Mouse (Mus musculus) midbrain, embryonic 14.5 days (tissue): Measurements from ENCODE around the gene Mok. TPM values are rescaled to one million over a fixed set of nuclear protein-coding genes. Genes with fewer than 3 reads are reported as not detected.

ENCODE experiments used
- ATAC-seq: fragments of 200-750 bp; cut with Nextera tagmentation; 2 replicates; pipeline ENCODE4 v1.8.0; 2017; ENCODE audit warnings: moderate number of reproducible peaks, moderate library complexity; ENCODE audit not compliant: low FRiP score, low TSS enrichment
- DNase-seq: peaks from one replicate; pipeline ENCODE4 v3.0.0-alpha.2; 2015
- H3K27ac ChIP-seq: fragments of 300-500 bp; sonication (generic); replicated peaks from 2 replicates; pipeline ENCODE4 v1.5.1; 2014; ENCODE audit warnings: mild to moderate bottlenecking, low read depth, low read length, moderate library complexity
- H3K27me3 ChIP-seq: fragments of 300-500 bp; sonication (generic); 2 replicates; pipeline ENCODE4 v1.6.1; 2014; ENCODE audit warnings: low read length, control low read depth, mixed read lengths; ENCODE audit not compliant: control insufficient read depth, insufficient read depth
- H3K36me3 ChIP-seq: fragments of 300-500 bp; sonication (generic); 2 replicates; pipeline ENCODE4 v1.6.1; 2014; ENCODE audit warnings: low read length, control low read depth; ENCODE audit not compliant: control insufficient read depth, insufficient read depth
- H3K4me1 ChIP-seq: fragments of 300-500 bp; sonication (generic); 2 replicates; pipeline ENCODE4 v1.6.1; 2014; ENCODE audit warnings: mild to moderate bottlenecking, antibody characterized with exemption, low read length, control low read depth; ENCODE audit not compliant: control insufficient read depth, insufficient read depth
- H3K4me2 ChIP-seq: fragments of 300-500 bp; sonication (generic); 2 replicates; pipeline ENCODE4 v1.6.1; 2014; ENCODE audit warnings: mild to moderate bottlenecking, low read length, moderate library complexity
- H3K4me3 ChIP-seq: fragments of 300-500 bp; sonication (generic); replicated peaks from 2 replicates; pipeline ENCODE4 v1.5.1; 2014; ENCODE audit warnings: low read depth, low read length
- H3K9ac ChIP-seq: fragments of 300-500 bp; sonication (generic); replicated peaks from 2 replicates; pipeline ENCODE4 v1.6.1; 2014; ENCODE audit warnings: mild to moderate bottlenecking, low read length, moderate library complexity
- H3K9me3 ChIP-seq: fragments of 300-500 bp; sonication (generic); 2 replicates; pipeline ENCODE4 v1.6.1; 2016; ENCODE audit warnings: low read length, control low read depth, mixed read lengths; ENCODE audit not compliant: control insufficient read depth
- WGBS: fragments of 180-500 bp; shearing (Covaris S2); extraction: QIAGEN DNeasy Blood & Tissue Kit; methylation state at CpG from one replicate; pipeline ENCODE4 v1.1.7; 2014; 5-methylcytosine and 5-hydroxymethylcytosine counted together
- polyA plus RNA-seq: library from polyadenylated mRNA; unstranded; fragments of >200 nt; fragmentation: Nextera tagmentation; extraction: Ambion mirVana; gene quantifications from 2 replicates; pipeline ENCODE4 v1.2.1, GENCODE M21; 2014

The Mok gene
- polyA plus RNA-seq, 1 experiment from 2014 or later: 15.9 TPM

GRCm38 (mm10) chr12:110851923-110852322, 11.2 kb upstream of the Mok start:
- DNase-seq: no peak
- Histone ChIP-seq H3K4me2 (no peak overlapping the region), H3K27me3 (no peaks in the 10 kb centered on the region), H3K9ac (no peak overlapping the region), H3K36me3 (peaks cover 12% of the 10 kb centered on the region), H3K27ac (no peak overlapping the region), H3K4me3 (no peak overlapping the region), H3K9me3 (no peaks in the 10 kb centered on the region), H3K4me1 (peaks cover 12% of the 10 kb centered on the region; the same call in 1 of the 2 replicates)
- 91% methylated on average over 1 of the region's 1 CpGs for WGBS
- no peak for ATAC-seq

DNA sequence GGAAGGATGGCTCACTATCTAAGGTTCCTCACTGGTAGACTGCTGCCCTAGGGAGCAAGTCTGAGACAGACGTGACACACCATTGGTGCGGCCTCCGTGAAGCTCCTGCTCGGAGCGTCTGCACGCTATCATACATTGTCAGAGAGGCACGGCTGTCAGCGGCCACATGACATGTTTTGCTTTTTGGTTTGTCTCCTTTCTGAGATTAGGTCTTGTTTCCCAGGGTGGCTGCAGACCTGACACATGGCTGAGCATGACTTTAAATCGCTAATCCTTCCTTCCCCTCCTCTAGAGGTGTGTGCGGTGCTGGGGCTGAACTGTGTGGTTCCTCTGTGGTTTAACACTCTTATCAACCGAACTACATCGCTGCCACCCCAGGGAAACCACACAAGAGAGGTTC, 10.7 kb upstream of the Mok start:
- 82% methylated on average over 12 of the region's 12 CpGs for WGBS
- no peaks in the 10 kb centered on the region for H3K9me3 ChIP-seq
- H3K4me3 ChIP-seq: no peak overlapping the region
- DNase-seq: no peak
- H3K4me1 ChIP-seq: peaks cover 12% of the 10 kb centered on the region; the same call in 1 of the 2 replicates
- H3K27me3 ChIP-seq: peaks cover under 1% of the 10 kb centered on the region; the same call in 1 of the 2 replicates
- H3K9ac ChIP-seq: no peak overlapping the region; the same call in 1 of the 2 replicates
- no peak overlapping the region for H3K27ac ChIP-seq
- no peak overlapping the region; the same call in 1 of the 2 replicates for H3K4me2 ChIP-seq
- ATAC-seq: no peak
- H3K36me3 ChIP-seq: peaks cover 11% of the 10 kb centered on the region

DNA sequence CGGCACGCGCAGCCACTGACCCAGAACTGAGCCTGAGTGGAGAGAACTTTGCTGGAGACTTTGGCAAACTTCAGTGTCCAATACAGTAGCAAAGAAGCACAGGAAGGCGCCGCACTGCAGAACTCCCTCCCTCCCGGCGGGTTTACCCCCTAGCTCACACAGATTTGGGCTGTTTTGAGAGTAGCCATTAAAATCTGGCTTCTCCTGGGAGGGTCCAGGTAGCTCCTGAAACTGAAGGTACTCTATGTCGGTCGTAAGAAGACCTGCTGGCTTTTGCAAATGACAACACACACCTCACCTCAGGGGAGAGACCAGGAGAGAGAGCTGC, 10.2 kb upstream of the Mok start:
- Histone ChIP-seq H3K27ac (no peak overlapping the region), H3K4me3 (peak overlapping the region; percentile 79), H3K36me3 (peaks cover 6% of the 10 kb centered on the region), H3K4me1 (peaks cover 12% of the 10 kb centered on the region; the same call in 1 of the 2 replicates), H3K4me2 (peak overlapping the region; percentile 73), H3K27me3 (peaks cover 5% of the 10 kb centered on the region), H3K9ac (peak overlapping the region; percentile 90; the same call in 1 of the 2 replicates), H3K9me3 (no peaks in the 10 kb centered on the region)
- DNase-seq: no peak
- ATAC-seq: no peak
- 17% methylated on average over 9 of the region's 9 CpGs for WGBS

DNA sequence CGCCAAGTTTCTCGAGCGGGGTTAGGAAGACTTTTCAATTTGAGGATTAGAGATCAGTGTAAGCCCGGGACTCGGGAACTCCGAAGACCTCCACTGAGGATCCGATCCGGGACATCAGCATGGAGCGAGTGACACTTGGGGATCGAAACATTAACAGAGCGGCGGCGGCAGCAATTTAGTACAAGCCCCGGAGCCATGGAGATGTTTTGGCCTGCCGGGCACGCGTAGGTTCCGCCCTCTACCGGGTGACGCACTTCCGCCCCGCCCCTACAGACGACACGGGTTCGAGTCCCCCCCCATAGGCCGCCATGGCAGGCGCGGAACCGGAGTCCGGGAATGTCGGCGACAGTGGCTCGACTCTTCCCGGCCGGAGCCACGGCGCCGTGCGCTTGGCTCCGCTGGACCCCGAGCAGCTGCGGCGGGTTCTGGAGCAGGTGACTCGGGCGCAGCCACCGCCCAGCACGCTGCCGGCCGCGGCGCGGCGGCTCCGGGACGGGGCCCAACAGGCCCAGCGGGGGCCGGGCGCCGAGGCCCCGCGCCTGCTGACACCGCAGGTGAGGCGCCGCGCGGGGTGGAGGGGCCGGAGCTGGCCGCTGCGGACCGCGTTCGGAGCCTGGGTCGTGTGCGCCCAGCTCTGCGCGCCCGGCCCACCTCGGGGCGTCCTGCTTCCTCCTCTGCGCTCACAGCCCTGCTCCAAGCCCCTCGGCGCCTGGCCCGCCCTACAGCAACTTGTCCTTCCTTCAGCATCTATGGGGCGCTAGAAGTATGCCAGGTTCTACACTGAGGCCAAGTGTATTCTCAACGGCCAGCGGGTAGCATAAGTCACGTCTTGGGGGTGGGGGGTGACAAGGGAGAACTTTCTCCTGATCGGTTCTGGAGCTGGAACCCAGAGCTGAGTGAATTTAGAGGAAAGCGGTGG, 9.5 kb upstream of the Mok start, which contains the start of gene Zfp839:
TSS of gene Zfp839 (plus strand) at position 244 of the 919 bp plus-strand sequence.
- peak; percentile 88 for DNase-seq
- Histone ChIP-seq H3K4me1 (peaks cover 12% of the 10 kb centered on the region; the same call in 1 of the 2 replicates), H3K36me3 (no peaks in the 10 kb centered on the region; the same call in 1 of the 2 replicates), H3K4me2 (peak within 1 kb of the TSS; percentile 73), H3K27ac (peak within 1 kb of the TSS; percentile 61), H3K9ac (peak within 1 kb of the TSS; percentile 90), H3K9me3 (no peaks in the 10 kb centered on the region), H3K27me3 (peaks cover 12% of the 10 kb centered on the region), H3K4me3 (peak within 1 kb of the TSS; percentile 79)
- under 1% methylated on average over 89 of the region's 89 CpGs for WGBS
- peak; percentile 86 for ATAC-seq

GRCm38 (mm10) chr12:110846191-110846765, 5.5 kb upstream of the Mok start:
- Histone ChIP-seq H3K4me2 (peak overlapping the region; percentile 53), H3K27me3 (peaks cover 26% of the 10 kb centered on the region), H3K9me3 (no peaks in the 10 kb centered on the region), H3K36me3 (no peaks in the 10 kb centered on the region), H3K4me1 (peaks cover 12% of the 10 kb centered on the region; the same call in 1 of the 2 replicates), H3K9ac (peak overlapping the region; percentile 26), H3K4me3 (peak overlapping the region; percentile 35), H3K27ac (no peak overlapping the region)
- DNase-seq: no peak
- ATAC-seq: no peak
- WGBS: 68% methylated on average over 6 of the region's 6 CpGs

DNA sequence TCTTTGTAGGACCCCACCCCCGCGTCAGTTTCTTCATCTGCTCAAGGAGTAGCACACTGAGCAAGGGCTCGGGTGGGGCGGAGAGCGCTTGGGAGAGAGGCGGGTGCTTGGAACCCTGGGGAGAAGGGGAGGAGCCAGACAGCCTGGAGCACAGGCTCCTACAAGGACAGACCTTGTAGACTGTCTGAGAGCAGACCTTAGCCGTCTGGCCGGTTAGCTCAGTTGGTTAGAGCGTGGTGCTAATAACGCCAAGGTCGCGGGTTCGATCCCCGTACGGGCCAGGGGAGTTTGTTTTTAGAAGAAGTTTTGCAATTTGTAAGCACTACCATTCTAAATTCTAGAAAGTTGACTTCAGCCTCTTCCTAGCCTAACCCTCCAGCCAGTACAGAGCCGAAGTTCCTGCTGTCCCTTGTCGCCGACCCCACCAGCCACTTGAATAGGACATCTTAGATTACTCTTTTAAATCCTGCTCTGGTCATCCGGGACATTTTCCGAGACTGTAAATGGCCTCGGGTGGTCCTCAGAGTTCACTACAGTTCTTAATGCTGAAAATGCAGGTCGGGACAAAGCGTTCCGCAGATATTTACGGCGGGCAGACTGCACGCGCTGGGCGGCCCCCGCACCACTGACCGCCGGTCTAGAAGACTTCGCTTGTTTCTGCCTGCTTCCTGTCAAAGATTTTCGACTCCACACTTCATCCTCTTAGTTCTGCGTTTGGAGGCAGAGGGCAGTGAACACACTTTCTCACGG, 4.6 kb upstream of the Mok start:
- WGBS: 1% methylated on average over 36 of the region's 36 CpGs

DNA sequence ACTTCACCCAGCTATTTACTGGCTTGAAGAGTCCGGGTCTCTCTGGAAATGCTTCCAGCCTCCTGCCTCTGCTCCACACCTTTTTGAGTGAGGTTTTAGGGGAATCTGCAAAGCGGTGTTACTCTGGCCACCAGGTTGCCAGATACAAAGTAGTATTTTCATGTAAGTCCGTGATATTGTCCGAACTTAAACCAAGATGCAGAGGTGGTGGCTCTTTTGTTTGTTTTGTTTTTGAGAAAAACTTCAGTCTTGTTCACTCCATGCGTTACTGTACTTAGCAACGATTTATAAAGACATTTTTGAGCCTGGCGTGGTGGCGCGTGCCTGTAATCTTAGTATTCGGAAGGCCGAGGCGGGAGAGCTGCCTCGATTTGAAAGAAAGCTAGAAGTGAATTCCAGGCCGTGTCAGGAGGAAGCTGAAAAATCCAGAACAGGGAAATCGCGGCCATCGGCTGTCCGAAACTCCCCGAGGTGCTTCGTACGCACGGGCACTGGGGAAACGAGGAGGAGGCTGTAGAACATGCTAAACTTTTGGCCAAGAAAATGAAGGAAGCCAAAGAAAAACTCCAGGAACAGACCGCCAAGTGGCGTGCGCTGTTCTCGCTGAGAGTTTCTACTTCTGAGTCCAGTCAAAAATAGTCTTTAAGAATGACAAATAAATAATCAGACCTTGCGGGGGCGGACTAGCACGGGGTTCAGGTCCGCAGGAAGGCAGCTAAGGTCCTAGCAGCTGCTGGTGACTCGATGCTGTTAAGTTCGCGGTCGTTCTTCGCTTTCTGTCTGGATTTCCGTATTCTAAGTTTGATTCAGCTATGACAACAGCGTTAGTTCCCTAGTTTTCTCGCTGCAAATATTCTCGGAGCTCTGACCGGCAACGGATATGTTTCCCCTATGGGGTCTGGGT, 3.7 kb upstream of the Mok start:
- ATAC-seq (no peak), DNase-seq (peak; percentile 31)
- WGBS: 2% methylated on average over 42 of the region's 42 CpGs
- no peaks in the 10 kb centered on the region for H3K36me3 ChIP-seq
- H3K27ac ChIP-seq: no peak overlapping the region
- H3K4me2 ChIP-seq: peak overlapping the region; percentile 53
- H3K4me3 ChIP-seq: peak overlapping the region; percentile 35
- H3K9ac ChIP-seq: peak overlapping the region; percentile 26; the same call in 1 of the 2 replicates
- H3K4me1 ChIP-seq: peaks cover 9% of the 10 kb centered on the region
- no peaks in the 10 kb centered on the region for H3K9me3 ChIP-seq
- peaks cover 26% of the 10 kb centered on the region for H3K27me3 ChIP-seq

More for the DNA sequence above, 4.6 kb upstream of the Mok start:
- peak overlapping the region; percentile 53 for H3K4me2 ChIP-seq
- H3K9me3 ChIP-seq: no peaks in the 10 kb centered on the region
- H3K4me3 ChIP-seq: peak overlapping the region; percentile 35
- H3K9ac ChIP-seq: peak overlapping the region; percentile 26; the same call in 1 of the 2 replicates
- ATAC-seq (peak; percentile 66), DNase-seq (peak; percentile 83)
- peaks cover 5% of the 10 kb centered on the region; the same call in 1 of the 2 replicates for H3K4me1 ChIP-seq
- H3K27me3 ChIP-seq: peaks cover 26% of the 10 kb centered on the region
- H3K27ac ChIP-seq: no peak overlapping the region
- no peaks in the 10 kb centered on the region for H3K36me3 ChIP-seq
